Mouse (Mus musculus) limb, embryonic 14.5 days (tissue): Measurements from ENCODE around the gene Cttnbp2nl. TPM values are rescaled to one million over a fixed set of nuclear protein-coding genes. Genes with fewer than 3 reads are reported as not detected.

Experiments used
- ATAC-seq: fragments of 200-750 bp; cut with Nextera tagmentation; 2 replicates; pipeline ENCODE4 v1.8.0; 2017; ENCODE audit warnings: low read depth, moderate number of reproducible peaks, moderate TSS enrichment; ENCODE audit not compliant: low FRiP score
- DNase-seq: peaks from one replicate; pipeline ENCODE4 v3.0.0-alpha.2; 2015; ENCODE audit warnings: low spot score
- H3K27ac ChIP-seq: fragments of 300-500 bp; sonication (generic); replicated peaks from 2 replicates; pipeline ENCODE4 v1.5.1; 2014; ENCODE audit warnings: low read depth, mild to moderate bottlenecking, low read length, moderate library complexity, mixed read lengths
- H3K27me3 ChIP-seq: fragments of 300-500 bp; sonication (generic); 2 replicates; pipeline ENCODE4 v1.6.1; 2014; ENCODE audit warnings: low read length, mixed read lengths; ENCODE audit not compliant: control insufficient read depth, insufficient read depth
- H3K36me3 ChIP-seq: fragments of 300-500 bp; sonication (generic); 2 replicates; pipeline ENCODE4 v1.6.1; 2014; ENCODE audit warnings: mild to moderate bottlenecking, low read length, moderate library complexity, mixed read lengths; ENCODE audit not compliant: control insufficient read depth, insufficient read depth
- H3K4me1 ChIP-seq: fragments of 300-500 bp; sonication (generic); 2 replicates; pipeline ENCODE4 v1.6.1; 2014; ENCODE audit warnings: antibody characterized with exemption, low read length, mixed read lengths; ENCODE audit not compliant: control insufficient read depth, insufficient read depth
- H3K4me2 ChIP-seq: fragments of 300-500 bp; sonication (generic); replicated peaks from 2 replicates; pipeline ENCODE4 v1.6.1; 2014; ENCODE audit warnings: low read depth, mild to moderate bottlenecking, low read length, moderate library complexity; ENCODE audit not compliant: severe bottlenecking
- H3K4me3 ChIP-seq: fragments of 300-500 bp; sonication (generic); replicated peaks from 2 replicates; pipeline ENCODE4 v1.5.1; 2014; ENCODE audit warnings: low read length
- H3K9ac ChIP-seq: fragments of 300-500 bp; sonication (generic); 2 replicates; pipeline ENCODE4 v1.6.1; 2014; ENCODE audit warnings: mild to moderate bottlenecking, low read depth, low read length, moderate library complexity; ENCODE audit not compliant: severe bottlenecking
- H3K9me3 ChIP-seq: fragments of 300-500 bp; sonication (generic); 2 replicates; pipeline ENCODE4 v1.6.1; 2016; ENCODE audit warnings: low read length; ENCODE audit not compliant: control insufficient read depth
- POLR2A ChIP-seq: fragments of 200-500 bp; IDR thresholded peaks from 2 replicates; pipeline ENCODE4 v1.8.0; 2012; ENCODE audit warnings: inconsistent platforms, mild to moderate bottlenecking, moderate library complexity, borderline replicate concordance; ENCODE audit not compliant: insufficient read depth, insufficient read length; ENCODE audit errors: extremely low read depth
- WGBS: fragments of 180-500 bp; shearing (Covaris S2); extraction: QIAGEN DNeasy Blood & Tissue Kit; methylation state at CpG from one replicate; pipeline ENCODE4 v1.1.7; 2014; 5-methylcytosine and 5-hydroxymethylcytosine counted together
- polyA plus RNA-seq, 2 experiments: library from polyadenylated mRNA; depleted of rRNA in 1 of 2; stranded (reverse) in 1 of 2; unstranded in 1 of 2; fragments of >200 nt; fragmentation: Nextera tagmentation in 1 of 2; extraction: Ambion mirVana in 1 of 2; gene quantifications; 2 replicates each; pipeline versions ENCODE4 v1.2.1 to v1.2.3; 2012 to 2014

Cttnbp2nl gene
- polyA plus RNA-seq (2012; rRNA removed) (11.2 and 12.0 TPM in 2 replicates), polyA plus RNA-seq (2014; fragmentation: Nextera tagmentation; extraction: Ambion mirVana) (29.5 and 39.1 TPM in 2 replicates)

- peak within 1 kb of the TSS; percentile 78 for H3K9ac ChIP-seq
- TF ChIP-seq POLR2A, result peak; percentile 58; the same call in 1 of the 2 replicates
- peaks cover 24% of the 10 kb centered on the region for H3K4me1 ChIP-seq
Observed at GRCm38 (mm10) chr3:105052937-105053697, at the start of gene Cttnbp2nl. TSS of gene Cttnbp2nl (minus strand) at chr3:105053146.

GRCm38 (mm10) chr3:105100270-105100589 is 47.3 kb upstream of the Cttnbp2nl start:
- Histone ChIP-seq H3K27ac (no peak overlapping the region), H3K27me3 (no peaks in the 10 kb centered on the region), H3K36me3 (no peaks in the 10 kb centered on the region), H3K4me1 (no peaks in the 10 kb centered on the region), H3K4me3 (no peak overlapping the region), H3K9me3 (no peaks in the 10 kb centered on the region), H3K9ac (no peak overlapping the region), H3K4me2 (no peak overlapping the region)
- WGBS, result 77% methylated on average over 4 of the region's 4 CpGs
- no peak for DNase-seq
- ATAC-seq, result no peak
- no peak for TF ChIP-seq POLR2A

More at GRCm38 (mm10) chr3:105052937-105053697, at the start of gene Cttnbp2nl:
- Histone ChIP-seq H3K27ac (peak within 1 kb of the TSS; percentile 70), H3K9me3 (no peaks in the 10 kb centered on the region), H3K4me2 (peak within 1 kb of the TSS; percentile 88), H3K4me3 (peak within 1 kb of the TSS; percentile 98), H3K36me3 (no peaks in the 10 kb centered on the region), H3K27me3 (no peaks in the 10 kb centered on the region)
- DNase-seq (peak; percentile 98), ATAC-seq (peak; percentile 98)
- WGBS, result 3% methylated on average over 31 of the region's 31 CpGs

- Histone ChIP-seq H3K4me2 (no peak overlapping the region), H3K4me1 (no peaks in the 10 kb centered on the region), H3K9me3 (no peaks in the 10 kb centered on the region), H3K27me3 (no peaks in the 10 kb centered on the region), H3K36me3 (no peaks in the 10 kb centered on the region), H3K9ac (no peak overlapping the region), H3K4me3 (no peak overlapping the region), H3K27ac (no peak overlapping the region)
- ATAC-seq (no peak), DNase-seq (no peak)
- no peak for TF ChIP-seq POLR2A
- 35% methylated on average over 15 of the region's 15 CpGs for WGBS
Observed at GRCm38 (mm10) chr3:105099526-105100269, 46.8 kb upstream of the Cttnbp2nl start.

GRCm38 (mm10) chr3:105097581-105097980 is 44.6 kb upstream of the Cttnbp2nl start:
- no peak overlapping the region for H3K4me2 ChIP-seq
- H3K27me3 ChIP-seq, result no peaks in the 10 kb centered on the region
- no peak overlapping the region for H3K27ac ChIP-seq
- ATAC-seq (no peak), DNase-seq (no peak)
- no peak overlapping the region for H3K4me3 ChIP-seq
- H3K9me3 ChIP-seq, result no peaks in the 10 kb centered on the region
- 77% methylated on average over 4 of the region's 4 CpGs for WGBS
- H3K4me1 ChIP-seq, result no peaks in the 10 kb centered on the region
- no peak for TF ChIP-seq POLR2A
- H3K36me3 ChIP-seq, result no peaks in the 10 kb centered on the region
- no peak overlapping the region for H3K9ac ChIP-seq

GRCm38 (mm10) chr3:105095026-105095425 is 42.1 kb upstream of the Cttnbp2nl start:
- Histone ChIP-seq H3K36me3 (no peaks in the 10 kb centered on the region), H3K4me3 (no peak overlapping the region), H3K27ac (no peak overlapping the region), H3K27me3 (no peaks in the 10 kb centered on the region), H3K9ac (no peak overlapping the region), H3K4me2 (no peak overlapping the region), H3K4me1 (no peaks in the 10 kb centered on the region), H3K9me3 (no peaks in the 10 kb centered on the region)
- ATAC-seq (no peak), DNase-seq (no peak)
- no peak for TF ChIP-seq POLR2A
- WGBS, result 82% methylated on average over 5 of the region's 5 CpGs
